Mouse (Mus musculus) embryo, embryonic 10 days (tissue): Measurements from ENCODE around the gene Mbd3.
"Not testable (repeated sequence)": the region's sequence is repeated elsewhere in the genome, so short reads cannot be mapped to it uniquely, and the experiment has no call there.

Experiments
- DNase-seq: peaks from one replicate; pipeline ENCODE4 v3.0.0-alpha.2; 2015; ENCODE audit warnings: low spot score

The Mbd3 gene

GRCm38 (mm10) chr10:80369995-80370747 is 29.2 kb downstream of the Mbd3 start:
- DNase-seq, result no peak

GRCm38 (mm10) chr10:80368392-80368791 is 31.0 kb downstream of the Mbd3 start:
- DNase-seq, result no peak

DNA sequence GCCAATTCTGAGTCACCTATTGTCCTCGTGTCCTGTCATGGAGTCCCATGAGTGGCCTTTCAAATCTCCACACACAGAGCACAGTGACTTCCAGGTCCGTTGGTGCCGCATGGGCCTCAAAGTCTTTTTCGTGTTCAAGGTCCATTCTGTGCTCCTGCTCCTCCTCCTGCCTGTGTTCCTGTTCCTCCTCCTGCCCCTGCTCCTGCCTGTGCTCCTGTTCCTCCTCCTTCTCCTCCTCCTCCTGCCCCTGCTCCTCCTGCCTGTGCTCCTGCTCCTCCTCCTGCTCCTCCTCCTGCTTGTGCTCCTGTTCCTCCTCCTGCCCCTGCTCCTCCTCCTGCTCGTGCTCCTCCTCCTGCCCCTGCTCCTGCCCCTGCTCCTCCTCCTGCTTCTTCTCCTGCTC is 31.4 kb downstream of the Mbd3 start:
- no peak for DNase-seq

GRCm38 (mm10) chr10:80365736-80366135 is 33.6 kb downstream of the Mbd3 start:
- no peak for DNase-seq

DNA sequence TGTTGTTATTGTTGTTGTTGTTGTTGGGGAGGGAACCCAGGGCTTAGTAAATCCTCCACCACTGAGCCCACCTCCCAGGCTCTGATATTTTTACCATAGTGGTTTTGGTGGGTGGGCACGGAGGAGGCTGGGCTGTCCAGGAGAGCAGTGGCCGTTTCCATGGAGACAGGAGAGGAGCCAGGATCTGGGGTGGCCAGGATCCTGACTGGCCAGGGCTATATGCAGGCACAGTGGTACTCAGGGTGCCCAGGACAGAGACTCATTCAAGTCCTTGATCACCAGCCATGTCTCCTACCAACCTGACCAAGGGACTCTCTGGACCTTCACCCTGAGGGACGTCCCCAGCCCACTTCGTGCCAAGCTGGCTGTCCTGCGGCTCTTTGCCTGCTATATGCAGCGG is 35.6 kb downstream of the Mbd3 start:
- no peak for DNase-seq

DNA sequence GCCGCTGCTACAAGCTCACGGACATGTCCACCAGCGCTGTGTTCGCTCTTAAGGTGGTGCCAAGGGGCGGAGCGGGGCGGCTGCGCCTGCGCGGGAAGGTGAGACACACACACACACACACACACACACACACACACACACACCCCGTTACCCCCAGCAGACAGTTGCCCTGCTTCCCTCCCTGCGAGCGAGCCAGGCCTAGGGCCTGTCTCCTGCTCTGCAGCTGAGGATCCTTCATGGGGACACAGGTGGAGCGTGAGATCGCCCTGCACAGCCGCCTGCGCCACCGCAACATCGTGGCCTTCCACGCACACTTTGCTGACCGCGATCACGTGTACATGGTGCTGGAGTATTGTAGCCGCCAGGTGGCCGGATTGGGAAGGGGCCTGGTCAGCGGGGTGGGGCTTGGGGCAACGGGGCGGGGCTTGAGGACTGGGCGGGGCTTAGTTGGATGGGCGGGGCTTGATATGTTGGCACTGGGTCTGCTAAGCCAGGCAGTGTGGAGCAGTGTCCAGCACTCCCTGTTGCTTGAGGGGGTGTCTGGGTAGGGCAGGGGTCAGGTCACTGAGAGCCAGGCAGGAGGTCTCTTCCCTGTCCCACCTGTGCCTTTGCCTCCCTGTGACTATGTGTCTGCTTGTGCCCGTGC is 41.2 kb downstream of the Mbd3 start:
- DNase-seq, result peak; percentile 27

GRCm38 (mm10) chr10:80357336-80357735 is 42.0 kb downstream of the Mbd3 start:
- no peak for DNase-seq

DNA sequence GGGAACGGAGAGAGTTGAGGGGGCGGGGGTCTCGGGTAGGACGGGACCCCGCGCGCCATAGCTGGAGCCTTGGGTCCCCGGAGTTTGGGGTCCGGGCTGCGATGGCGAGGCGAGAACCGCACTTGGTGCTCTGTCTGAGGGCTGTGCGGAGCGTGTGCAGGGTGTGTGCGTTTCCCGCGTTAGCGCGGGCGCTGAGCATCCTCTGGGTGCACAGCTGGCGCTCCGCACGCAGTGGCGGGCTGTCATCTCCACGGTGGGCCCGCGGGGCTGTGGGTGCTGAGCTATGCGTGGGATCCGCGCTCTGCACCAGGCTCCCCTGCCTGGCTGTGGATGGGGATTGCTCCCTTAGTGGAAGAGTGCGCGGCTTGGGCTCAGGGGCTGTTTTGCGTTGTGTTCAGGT is 42.6 kb downstream of the Mbd3 start:
- DNase-seq, result no peak

- DNase-seq, result no peak
These were observed 43.2 kb downstream of the Mbd3 start, which contains the start of gene Plk5 for GRCm38 (mm10) chr10:80356001-80356682. TSS of gene Plk5 (plus strand) at chr10:80356459.

- no peak for DNase-seq
These were observed 43.9 kb downstream of the Mbd3 start for GRCm38 (mm10) chr10:80355431-80355830.

DNA sequence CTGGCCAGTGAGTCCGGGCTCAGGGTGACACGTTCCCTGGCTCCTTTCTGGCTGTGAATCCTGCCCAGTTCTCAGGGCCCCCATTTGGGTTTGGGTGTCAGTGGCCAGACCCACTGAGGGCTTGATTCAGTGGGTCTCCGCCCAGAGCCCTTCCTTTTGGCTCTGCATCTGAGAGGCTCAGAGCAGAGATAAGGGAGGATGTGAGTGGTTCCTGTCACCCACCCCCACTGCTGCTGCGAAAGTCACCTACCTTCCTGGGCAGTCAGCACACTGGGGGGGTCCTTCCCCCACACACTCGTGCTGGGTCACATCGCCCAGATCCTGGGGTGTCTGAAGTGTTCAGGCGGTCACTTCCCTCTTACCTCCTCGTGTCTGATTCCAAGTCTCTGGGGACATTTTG is 46.6 kb downstream of the Mbd3 start:
- no peak for DNase-seq

GRCm38 (mm10) chr10:80351896-80352295 is 47.5 kb downstream of the Mbd3 start:
- DNase-seq, result no peak

GRCm38 (mm10) chr10:80350292-80350691 is 49.1 kb downstream of the Mbd3 start:
- DNase-seq, result peak; percentile 88

DNA sequence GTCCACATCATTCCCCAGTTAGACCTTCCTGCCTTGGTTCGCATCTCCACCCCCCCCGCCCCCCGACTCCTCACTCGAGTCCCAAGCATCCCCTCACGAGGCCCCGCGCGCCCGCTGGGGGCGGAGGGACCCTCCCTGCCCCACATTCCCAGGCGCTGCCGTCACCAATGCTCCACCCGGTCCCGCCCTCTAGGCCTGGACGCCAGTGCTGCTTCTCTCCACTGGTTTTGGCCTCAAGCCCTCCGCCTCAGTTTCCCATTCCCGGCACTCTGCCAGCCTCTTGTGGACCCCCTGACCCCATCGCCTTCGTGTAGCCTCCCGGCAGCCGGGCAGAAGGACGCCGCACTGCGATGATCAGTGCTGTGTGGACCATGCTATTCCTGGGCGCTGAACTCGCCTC is 50.4 kb downstream of the Mbd3 start:
- DNase-seq, result no peak

GRCm38 (mm10) chr10:80348244-80348781 is 51.0 kb downstream of the Mbd3 start, which contains the start of gene Adamtsl5:
TSS of gene Adamtsl5 (minus strand) at chr10:80348412.
- peak; percentile 77 for DNase-seq

- DNase-seq, result no peak
These were observed 51.8 kb downstream of the Mbd3 start for GRCm38 (mm10) chr10:80347514-80347967.

DNA sequence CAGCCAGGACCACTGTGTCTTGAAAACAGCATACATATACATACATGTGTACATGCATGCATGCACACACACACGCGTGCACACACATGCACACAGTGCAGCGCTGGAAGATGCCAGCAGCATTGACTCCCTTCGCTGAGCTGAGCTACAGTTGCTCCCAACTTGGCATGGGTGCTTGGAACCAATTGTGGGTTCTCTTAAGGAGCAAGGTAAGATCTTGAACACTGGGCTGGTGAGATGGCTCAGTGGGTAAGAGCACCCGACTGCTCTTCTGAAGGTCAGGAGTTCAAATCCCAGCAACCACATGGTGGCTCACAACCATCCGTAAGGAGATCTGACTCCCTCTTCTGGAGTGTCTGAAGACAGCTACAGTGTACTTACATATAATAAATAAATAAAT is 53.4 kb downstream of the Mbd3 start:
- not testable (repeated sequence) for DNase-seq

DNA sequence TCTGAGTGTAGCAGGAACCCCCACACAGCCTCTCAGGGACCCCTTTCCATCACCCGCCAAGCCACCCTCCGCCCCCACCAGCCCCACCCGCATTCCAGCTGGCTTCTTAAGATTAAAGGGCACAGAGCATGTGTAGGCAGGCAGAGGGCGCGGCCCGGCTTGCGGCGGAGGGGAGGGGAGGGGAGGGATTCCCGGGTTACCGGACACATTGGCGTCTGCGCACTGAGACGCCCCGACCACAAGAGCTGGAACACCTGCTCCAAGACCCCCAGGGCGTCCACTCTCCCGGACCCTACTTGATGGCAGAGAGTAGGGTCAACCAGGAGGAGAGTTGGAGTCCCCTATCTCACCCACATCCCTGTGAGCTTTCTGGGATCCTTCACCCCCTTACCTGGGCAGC is 54.2 kb downstream of the Mbd3 start:
- peak; percentile 28 for DNase-seq

GRCm38 (mm10) chr10:80344131-80344661 is 55.2 kb downstream of the Mbd3 start:
- no peak for DNase-seq

- DNase-seq, result no peak
These were observed 55.9 kb downstream of the Mbd3 start for GRCm38 (mm10) chr10:80343425-80343895.

- peak; percentile 88 for DNase-seq
These were observed 56.5 kb downstream of the Mbd3 start for GRCm38 (mm10) chr10:80342749-80343424.
